Mouse (Mus musculus) sigmoid colon, adult 10 weeks (tissue): ENCODE measurements around the gene Olfr679. TPM values are rescaled to one million over a fixed set of nuclear protein-coding genes. Genes with fewer than 3 reads are reported as not detected.

Source experiments
- polyA plus RNA-seq: library from polyadenylated mRNA; stranded (reverse); fragments of 350-450 nt; fragmentation: Illumina TruSeq; extraction: RNeasy Lipid Tissue Mini Kit (QIAGEN cat#74804); gene quantifications from one replicate; pipeline ENCODE4 v1.2.3, GENCODE M21; 2014; ENCODE audit warnings: low read depth, low replicate concordance

Gene Olfr679
- polyA plus RNA-seq: not detected

GRCm38 (mm10) chr7:105080905-105081304, at the start of gene Olfr679:
Olfr679 (plus strand) TSS chr7:105081205.

GRCm38 (mm10) chr7:105032398-105032797, 48.6 kb upstream of the Olfr679 start, which contains the start of gene Olfr676:
Olfr676 (plus strand) TSS chr7:105032698.

GRCm38 (mm10) chr7:105064175-105064574, 16.8 kb upstream of the Olfr679 start, which contains the start of gene Olfr678:
Olfr678 (plus strand) TSS chr7:105064475.

GRCm38 (mm10) chr7:105092717-105093116, 11.7 kb downstream of the Olfr679 start, which contains the start of gene Olfr680-ps1:
Olfr680-ps1 (minus strand) TSS chr7:105092817.

GRCm38 (mm10) chr7:105116536-105116935, 35.5 kb downstream of the Olfr679 start, which contains the start of gene Olfr681:
Olfr681 (plus strand) TSS chr7:105116836.

Other genes starting within 250 kb of the Olfr679 start
- not detected for gene Usp17lb, start 238.6 kb upstream of the Olfr679 start, polyA plus RNA-seq
- not detected for gene Usp17la, start 224.2 kb upstream of the Olfr679 start, polyA plus RNA-seq
- gene Olfr665, start 203.2 kb upstream of the Olfr679 start, polyA plus RNA-seq: not detected
- gene Olfr666, start 185.3 kb upstream of the Olfr679 start, polyA plus RNA-seq: not detected
- gene Olfr667, start 159.7 kb upstream of the Olfr679 start, polyA plus RNA-seq: not detected
- not detected for gene Olfr668, start 153.1 kb upstream of the Olfr679 start, polyA plus RNA-seq
- gene Olfr669, start 147.0 kb upstream of the Olfr679 start, polyA plus RNA-seq: not detected
- not detected for gene Olfr670, start 118.6 kb upstream of the Olfr679 start, polyA plus RNA-seq
- not detected for gene Olfr671, start 102.1 kb upstream of the Olfr679 start, polyA plus RNA-seq
- not detected for gene Olfr672, start 79.2 kb upstream of the Olfr679 start, polyA plus RNA-seq
- gene Olfr675, start 52.7 kb upstream of the Olfr679 start, polyA plus RNA-seq: not detected
- not detected for gene Olfr676, start 48.5 kb upstream of the Olfr679 start, polyA plus RNA-seq
- not detected for gene Olfr677, start 29.8 kb upstream of the Olfr679 start, polyA plus RNA-seq
- not detected for gene Olfr678, start 16.7 kb upstream of the Olfr679 start, polyA plus RNA-seq
- not detected for gene Olfr680-ps1, start 11.6 kb downstream of the Olfr679 start, polyA plus RNA-seq
- gene Olfr681, start 35.6 kb downstream of the Olfr679 start, polyA plus RNA-seq: not detected
- not detected for gene Olfr683, start 65.8 kb downstream of the Olfr679 start, polyA plus RNA-seq
- gene Olfr684, start 82.4 kb downstream of the Olfr679 start, polyA plus RNA-seq: not detected
- not detected for gene Olfr685, start 104.8 kb downstream of the Olfr679 start, polyA plus RNA-seq
- gene Olfr686, start 126.3 kb downstream of the Olfr679 start, polyA plus RNA-seq: not detected
- gene Olfr688, start 206.9 kb downstream of the Olfr679 start, polyA plus RNA-seq: not detected
- not detected for gene Olfr689, start 230.0 kb downstream of the Olfr679 start, polyA plus RNA-seq